Mouse (Mus musculus): ENCODE results near the gene Abcc4. TPM values are rescaled to one million over a fixed set of nuclear protein-coding genes. Genes with fewer than 3 reads are reported as not detected.

The Abcc4 gene
- polyA plus RNA-seq, 1 experiment from 2014 or later, result 1.6 TPM

GRCm38 (mm10) chr14:118725467-118725866 lies 19.4 kb upstream of the Abcc4 start:
- Histone ChIP-seq H3K9me3 (no peaks in the 10 kb centered on the region), H3K27ac (no peak overlapping the region), H3K4me3 (replicated peaks) (no peak overlapping the region), H3K4me1 (replicated peaks) (no peaks in the 10 kb centered on the region), H3K36me3 (no peaks in the 10 kb centered on the region), H3K27me3 (peaks cover 5% of the 10 kb centered on the region; the same call in 1 of the 2 replicates), H3K9ac (replicated peaks) (no peak overlapping the region), H3K4me2 (replicated peaks) (no peak overlapping the region)
- ATAC-seq, result no peak
- WGBS, result 92% methylated on average over 5 of the region's 5 CpGs

GRCm38 (mm10) chr14:118723920-118724693 lies 18.1 kb upstream of the Abcc4 start:
- Histone ChIP-seq H3K9ac (replicated peaks) (no peak overlapping the region), H3K9me3 (no peaks in the 10 kb centered on the region), H3K4me2 (replicated peaks) (no peak overlapping the region), H3K36me3 (no peaks in the 10 kb centered on the region), H3K4me1 (replicated peaks) (peaks cover 5% of the 10 kb centered on the region; the same call in 1 of the 2 replicates), H3K27me3 (peaks cover 5% of the 10 kb centered on the region; the same call in 1 of the 2 replicates), H3K4me3 (replicated peaks) (no peak overlapping the region), H3K27ac (no peak overlapping the region)
- WGBS, result 93% methylated on average over 11 of the region's 11 CpGs
- no peak for ATAC-seq

DNA sequence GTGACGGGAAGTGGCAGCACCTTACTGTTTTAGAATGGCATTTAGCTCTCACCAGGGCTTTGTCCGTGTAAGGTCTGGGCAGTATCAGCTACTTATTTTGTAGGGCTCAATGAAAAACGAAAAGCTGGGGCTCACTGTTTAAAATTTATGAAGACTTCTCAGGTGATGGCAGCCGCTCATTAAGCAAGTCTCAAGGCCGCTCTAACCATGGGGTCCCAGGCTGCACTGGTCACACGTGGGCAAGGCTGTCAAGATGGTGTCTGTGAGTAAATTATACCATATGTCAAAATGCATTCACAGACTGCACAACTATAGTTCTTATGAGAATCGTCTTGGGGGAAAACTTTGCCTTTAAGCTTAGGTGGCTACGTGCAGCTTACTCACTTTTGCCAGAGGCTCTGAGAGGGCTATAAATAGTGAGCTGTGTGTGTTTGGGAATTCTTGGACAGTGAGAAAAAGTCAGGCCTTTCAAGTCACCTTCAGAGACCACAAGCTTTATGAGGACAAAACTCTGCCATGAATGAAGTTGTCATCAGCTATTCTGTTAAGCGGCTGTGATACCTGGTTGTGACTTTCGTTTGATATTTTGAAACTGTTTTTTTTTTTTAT lies 13.7 kb upstream of the Abcc4 start:
- peaks cover 20% of the 10 kb centered on the region for H3K27me3 ChIP-seq
- ATAC-seq, result no peak
- H3K27ac ChIP-seq, result no peak overlapping the region
- H3K36me3 ChIP-seq, result no peaks in the 10 kb centered on the region
- H3K4me3 ChIP-seq (replicated peaks), result no peak overlapping the region
- H3K9ac ChIP-seq (replicated peaks), result no peak overlapping the region
- H3K4me1 ChIP-seq (replicated peaks), result peaks cover 5% of the 10 kb centered on the region; the same call in 1 of the 2 replicates
- 51% methylated on average over 10 of the region's 10 CpGs for WGBS
- no peak overlapping the region for H3K4me2 ChIP-seq (replicated peaks)
- no peaks in the 10 kb centered on the region for H3K9me3 ChIP-seq

- H3K9ac ChIP-seq (replicated peaks), result no peak overlapping the region
- no peak overlapping the region for H3K4me3 ChIP-seq (replicated peaks)
- peaks cover 20% of the 10 kb centered on the region for H3K27me3 ChIP-seq
- H3K9me3 ChIP-seq, result no peaks in the 10 kb centered on the region
- WGBS, result 74% methylated on average over 7 of the region's 7 CpGs
- no peak for ATAC-seq
- no peak overlapping the region for H3K27ac ChIP-seq
- peaks cover 9% of the 10 kb centered on the region for H3K4me1 ChIP-seq (replicated peaks)
- H3K4me2 ChIP-seq (replicated peaks), result no peak overlapping the region
- H3K36me3 ChIP-seq, result no peaks in the 10 kb centered on the region
Observed at GRCm38 (mm10) chr14:118718576-118718975, 12.6 kb upstream of the Abcc4 start.

DNA sequence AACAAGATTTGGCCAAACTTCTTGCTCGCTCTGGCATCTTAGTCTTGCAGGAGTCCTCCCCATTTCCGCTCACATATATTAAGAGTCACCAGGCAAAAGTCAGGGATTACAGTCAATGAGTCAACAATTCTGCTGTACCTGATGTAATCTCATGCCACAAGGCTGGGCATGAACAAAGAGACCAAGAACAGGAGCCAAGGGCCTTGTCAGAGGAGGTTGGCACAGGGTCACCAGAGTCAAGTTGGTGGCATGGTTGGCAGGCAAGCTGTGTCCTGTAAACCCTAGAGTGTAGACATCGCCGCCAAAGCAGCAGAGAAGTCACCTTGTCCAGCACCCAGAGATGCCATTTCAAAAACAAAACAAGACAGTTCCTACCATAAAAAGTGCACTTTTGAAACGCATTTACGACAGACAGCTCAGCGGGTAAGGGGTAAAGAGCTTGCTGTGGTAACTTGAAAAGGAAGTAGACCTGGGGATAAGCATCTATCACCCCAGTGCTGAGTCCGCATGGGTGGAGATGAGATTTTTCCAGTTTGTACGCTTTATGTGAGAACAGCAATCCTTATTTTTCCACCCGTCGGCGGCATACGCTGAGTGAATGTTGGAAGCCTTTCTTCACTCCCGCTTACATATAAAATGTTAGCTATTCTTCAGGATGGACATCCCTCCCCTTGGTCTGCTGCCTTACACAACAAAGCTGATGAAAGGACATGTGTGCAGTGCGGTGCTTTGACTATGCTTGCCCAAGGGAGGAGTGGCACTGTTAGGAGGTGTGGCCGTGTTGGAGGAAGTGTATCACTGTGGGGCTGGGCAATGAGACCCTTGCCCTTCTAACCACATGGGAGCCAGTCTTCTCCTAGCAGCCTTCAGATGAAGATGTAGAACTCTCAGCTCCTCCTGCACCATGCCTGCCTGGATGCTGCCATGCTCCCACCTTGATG lies 10.6 kb upstream of the Abcc4 start:
- no peak overlapping the region for H3K27ac ChIP-seq
- peaks cover 17% of the 10 kb centered on the region for H3K4me1 ChIP-seq (replicated peaks)
- no peaks in the 10 kb centered on the region for H3K36me3 ChIP-seq
- no peak for ATAC-seq
- peaks cover 23% of the 10 kb centered on the region for H3K27me3 ChIP-seq
- H3K4me2 ChIP-seq (replicated peaks), result no peak overlapping the region
- no peaks in the 10 kb centered on the region for H3K9me3 ChIP-seq
- H3K9ac ChIP-seq (replicated peaks), result no peak overlapping the region
- no peak overlapping the region for H3K4me3 ChIP-seq (replicated peaks)
- 92% methylated on average over 16 of the region's 16 CpGs for WGBS

DNA sequence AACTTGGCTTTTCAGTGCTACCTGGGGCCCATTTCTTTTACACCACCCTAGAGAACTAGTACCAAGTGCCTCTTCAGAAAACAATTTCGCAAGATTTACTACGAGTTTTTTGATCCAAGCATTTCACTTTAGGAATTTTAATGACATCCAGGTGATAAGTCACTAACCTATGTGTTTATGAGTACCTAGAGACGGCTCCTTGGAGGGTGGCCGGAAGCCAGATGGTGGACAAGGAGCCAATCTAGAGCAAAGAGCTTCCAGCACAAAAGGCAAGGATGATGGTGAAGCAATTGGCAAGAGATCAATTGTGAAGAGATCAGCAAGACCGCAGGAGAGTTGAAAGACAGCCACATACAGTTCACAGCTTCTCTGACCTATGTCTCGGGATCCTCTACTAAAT lies 8.7 kb upstream of the Abcc4 start:
- 87% methylated on average over 6 of the region's 6 CpGs for WGBS
- ATAC-seq, result no peak
- H3K36me3 ChIP-seq, result no peaks in the 10 kb centered on the region
- H3K9me3 ChIP-seq, result no peaks in the 10 kb centered on the region
- H3K4me3 ChIP-seq (replicated peaks), result no peak overlapping the region
- H3K27me3 ChIP-seq, result peaks cover 25% of the 10 kb centered on the region
- H3K27ac ChIP-seq, result no peak overlapping the region
- H3K4me1 ChIP-seq (replicated peaks), result peaks cover 21% of the 10 kb centered on the region
- H3K9ac ChIP-seq (replicated peaks), result no peak overlapping the region
- H3K4me2 ChIP-seq (replicated peaks), result no peak overlapping the region

DNA sequence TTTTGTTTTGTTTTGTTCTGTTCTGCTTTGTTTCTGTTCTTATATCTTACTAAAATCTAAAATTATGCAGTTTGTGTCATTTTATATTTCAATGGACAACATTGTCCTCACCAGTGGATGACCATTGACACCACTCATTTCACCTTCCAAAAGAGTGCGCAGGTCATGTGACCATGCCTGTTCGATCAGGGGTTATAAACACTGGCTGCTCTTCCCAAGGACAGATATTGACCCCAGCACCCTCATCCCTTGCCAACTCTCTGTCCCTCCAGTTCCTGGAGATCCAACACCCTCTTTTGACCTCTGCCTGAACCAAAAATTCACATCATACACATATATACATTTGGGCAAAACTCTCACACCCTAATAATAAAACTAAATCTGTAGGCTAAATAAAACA lies 8.3 kb upstream of the Abcc4 start:
- 90% methylated on average over 2 of the region's 2 CpGs for WGBS
- no peaks in the 10 kb centered on the region for H3K9me3 ChIP-seq
- no peak overlapping the region for H3K4me3 ChIP-seq (replicated peaks)
- H3K4me2 ChIP-seq (replicated peaks), result no peak overlapping the region
- H3K9ac ChIP-seq (replicated peaks), result no peak overlapping the region
- no peaks in the 10 kb centered on the region for H3K36me3 ChIP-seq
- peaks cover 22% of the 10 kb centered on the region for H3K4me1 ChIP-seq (replicated peaks)
- peaks cover 25% of the 10 kb centered on the region for H3K27me3 ChIP-seq
- no peak overlapping the region for H3K27ac ChIP-seq
- no peak for ATAC-seq

GRCm38 (mm10) chr14:118713869-118714268 lies 7.8 kb upstream of the Abcc4 start:
- H3K9me3 ChIP-seq, result no peaks in the 10 kb centered on the region
- peak overlapping the region; percentile 61 for H3K4me2 ChIP-seq (replicated peaks)
- H3K4me1 ChIP-seq (replicated peaks), result peaks cover 22% of the 10 kb centered on the region
- peak overlapping the region; percentile 35 for H3K4me3 ChIP-seq (replicated peaks)
- H3K9ac ChIP-seq (replicated peaks), result peak overlapping the region; percentile 42; the same call in 1 of the 2 replicates
- 9% methylated on average over 8 of the region's 8 CpGs for WGBS
- H3K36me3 ChIP-seq, result no peaks in the 10 kb centered on the region
- peaks cover 29% of the 10 kb centered on the region for H3K27me3 ChIP-seq
- H3K27ac ChIP-seq, result no peak overlapping the region
- no peak for ATAC-seq

GRCm38 (mm10) chr14:118713408-118713807 lies 7.4 kb upstream of the Abcc4 start:
- ATAC-seq, result peak; percentile 51; the same call in 1 of the 2 replicates
- WGBS, result 2% methylated on average over 18 of the region's 18 CpGs
- Histone ChIP-seq H3K4me3 (replicated peaks) (peak overlapping the region; percentile 35), H3K4me1 (replicated peaks) (peaks cover 22% of the 10 kb centered on the region), H3K36me3 (no peaks in the 10 kb centered on the region), H3K4me2 (replicated peaks) (peak overlapping the region; percentile 61), H3K9me3 (no peaks in the 10 kb centered on the region), H3K27ac (no peak overlapping the region), H3K27me3 (peaks cover 31% of the 10 kb centered on the region), H3K9ac (replicated peaks) (peak overlapping the region; percentile 42; the same call in 1 of the 2 replicates)

DNA sequence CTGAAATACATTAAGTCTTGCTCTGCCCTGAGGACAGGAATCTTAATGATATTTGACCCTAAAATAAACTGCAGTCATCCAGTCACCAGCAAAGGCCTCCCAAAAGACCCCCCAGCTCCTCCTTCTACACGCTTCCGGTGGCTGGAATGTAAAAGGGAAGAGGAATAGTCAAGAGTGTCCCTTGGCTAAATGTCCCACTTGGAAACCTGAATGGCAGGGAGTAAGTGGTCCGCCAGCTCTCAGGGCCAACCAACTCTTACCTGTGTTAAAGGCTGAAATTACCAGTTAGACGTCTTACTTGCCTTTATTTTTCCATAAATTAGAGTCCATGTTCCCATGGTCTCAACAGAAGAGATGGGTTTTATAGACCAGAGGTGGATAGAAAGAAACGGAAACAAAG lies 6.9 kb upstream of the Abcc4 start:
- Histone ChIP-seq H3K9me3 (no peaks in the 10 kb centered on the region), H3K4me2 (replicated peaks) (peak overlapping the region; percentile 61), H3K4me3 (replicated peaks) (peak overlapping the region; percentile 35; the same call in 1 of the 2 replicates), H3K27me3 (peaks cover 36% of the 10 kb centered on the region), H3K9ac (replicated peaks) (no peak overlapping the region), H3K27ac (no peak overlapping the region), H3K36me3 (no peaks in the 10 kb centered on the region), H3K4me1 (replicated peaks) (peaks cover 22% of the 10 kb centered on the region)
- 47% methylated on average over 5 of the region's 5 CpGs for whole genome bisulfite sequencing
- no peak for ATAC-seq

- no peak for ATAC-seq
- Histone ChIP-seq H3K27me3 (peaks cover 44% of the 10 kb centered on the region), H3K9me3 (no peaks in the 10 kb centered on the region), H3K9ac (replicated peaks) (no peak overlapping the region), H3K27ac (no peak overlapping the region), H3K4me2 (replicated peaks) (no peak overlapping the region), H3K4me3 (replicated peaks) (no peak overlapping the region), H3K36me3 (no peaks in the 10 kb centered on the region), H3K4me1 (replicated peaks) (peaks cover 28% of the 10 kb centered on the region)
Observed at GRCm38 (mm10) chr14:118710945-118711344, 4.9 kb upstream of the Abcc4 start.

Measured in midbrain, embryonic 13.5 days (tissue).